In the genomic region with DNA sequence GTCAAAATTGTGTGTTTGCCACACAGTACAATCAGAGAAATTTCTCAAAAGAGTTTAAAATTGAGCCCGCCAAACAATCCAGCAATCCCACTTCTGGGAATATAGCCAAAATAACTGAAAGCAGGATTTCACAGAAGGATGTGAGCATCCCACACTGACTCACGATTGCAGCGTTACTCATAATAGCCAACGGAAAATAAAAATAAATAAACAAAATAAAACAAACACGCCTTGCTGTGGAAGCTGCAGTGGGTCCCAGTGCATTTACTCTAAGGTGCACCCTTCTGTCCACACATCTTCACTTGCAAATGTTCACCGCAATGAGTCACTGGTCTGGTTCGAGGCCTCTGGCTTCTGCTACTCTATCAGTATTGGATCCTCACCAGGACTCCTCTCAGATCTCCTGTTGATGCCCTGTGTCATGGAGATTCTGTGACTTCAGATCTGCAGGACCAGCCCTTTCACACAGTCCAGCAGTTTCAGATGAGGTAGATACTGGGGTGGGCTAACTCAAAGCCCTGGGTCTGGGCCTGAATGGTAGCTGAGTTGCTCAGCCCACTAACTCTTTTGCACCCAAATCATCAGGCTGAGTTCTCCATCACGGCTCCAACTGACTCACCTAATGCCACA, we compare ENCODE assay signal across 30 mouse cellular contexts. TPM values are rescaled to one million over a fixed set of nuclear protein-coding genes. Genes with fewer than 3 reads are reported as not detected.
DNase-seq lines count a peak whose midpoint lies in the region; ATAC-seq and TF ChIP-seq lines count a peak whose summit lies in the region.
"Had no signal": no experiment of that assay in that cellular context is flagged by ENCODE, and none has a peak within 500 bp of the region (broad histone marks: within the 10 kb centered on the region; RNA-seq: fewer than 3 reads in every experiment).

No protein-coding gene starts in this region.

- DNase-seq in embryonic facial prominence, embryonic 14.5 days (ENCODE audit: low spot score), result peak; percentile 67
- DNase-seq in embryonic facial prominence, embryonic 10.5 days (ENCODE audit: low spot score), result no peak
- DNase-seq in lung, embryonic 14.5 days, result peak; percentile 77
- DNase-seq in lung, postnatal 10 days, result no peak
- DNase-seq in fibroblast of lung, adult 2 months (ENCODE audit: low read depth), result peak; percentile 17
- DNase-seq in ovary, adult 18-20 months (ENCODE audit: low spot score), result no peak
- DNase-seq: cerebellum, adult 8-10 months; right cerebral cortex, postnatal 25 days; thymus, adult 2 months had no signal

- no peaks in the 10 kb centered on the region for H3K9me3 ChIP-seq in embryonic facial prominence, embryonic 14.5 days (ENCODE audit: control insufficient read depth, low read length)
- no peaks in the 10 kb centered on the region for H3K9me3 ChIP-seq in embryonic facial prominence, embryonic 10.5 days
- no peaks in the 10 kb centered on the region for H3K9me3 ChIP-seq in lung, embryonic 14.5 days (ENCODE audit: low read depth, low read length)
- H3K9me3 ChIP-seq: heart, embryonic 10.5 days; hindbrain, embryonic 13.5 days; kidney, embryonic 15.5 days; limb, embryonic 13.5 days; midbrain, embryonic 12.5 days; neural tube, embryonic 15.5 days; stomach, embryonic 15.5 days had no signal

- no peak overlapping the region for H3K27ac ChIP-seq in embryonic facial prominence, embryonic 14.5 days (replicated peaks; ENCODE audit: low read depth, low read length)
- H3K27ac ChIP-seq in embryonic facial prominence, embryonic 10.5 days (replicated peaks), result no peak overlapping the region
- no peak overlapping the region for H3K27ac ChIP-seq in lung, embryonic 14.5 days (ENCODE audit: low read depth)
- H3K27ac ChIP-seq: heart, embryonic 10.5 days; hindbrain, embryonic 13.5 days; kidney, embryonic 15.5 days; limb, embryonic 13.5 days; liver, embryonic 14.5 days; macrophage; midbrain, embryonic 12.5 days; neural tube, embryonic 15.5 days; stomach, embryonic 15.5 days had no signal

- 51% methylated on average over 8 of the region's 8 CpGs for WGBS in embryonic facial prominence, embryonic 14.5 days
- 89% methylated on average over 8 of the region's 8 CpGs for WGBS in embryonic facial prominence, embryonic 10.5 days
- 47% methylated on average over 8 of the region's 8 CpGs for WGBS in lung, embryonic 14.5 days

- no peaks in the 10 kb centered on the region for H3K36me3 ChIP-seq in embryonic facial prominence, embryonic 14.5 days (ENCODE audit: control insufficient read depth, insufficient read depth, low read length)
- no peaks in the 10 kb centered on the region for H3K36me3 ChIP-seq in embryonic facial prominence, embryonic 10.5 days (replicated peaks)
- H3K36me3 ChIP-seq in lung, embryonic 14.5 days (ENCODE audit: insufficient read depth), result no peaks in the 10 kb centered on the region
- no peaks in the 10 kb centered on the region for H3K36me3 ChIP-seq in C2C12 (ENCODE audit: control insufficient read depth, insufficient read depth)
- H3K36me3 ChIP-seq: heart, embryonic 10.5 days; hindbrain, embryonic 13.5 days; kidney, embryonic 15.5 days; limb, embryonic 13.5 days; midbrain, embryonic 12.5 days; neural tube, embryonic 15.5 days; stomach, embryonic 15.5 days had no signal

- no peaks in the 10 kb centered on the region for H3K27me3 ChIP-seq in embryonic facial prominence, embryonic 14.5 days (replicated peaks; ENCODE audit: control insufficient read depth, insufficient read depth, low read length)
- H3K27me3 ChIP-seq in embryonic facial prominence, embryonic 10.5 days (replicated peaks; ENCODE audit: low read depth, poor library complexity, severe bottlenecking), result no peaks in the 10 kb centered on the region
- no peaks in the 10 kb centered on the region for H3K27me3 ChIP-seq in lung, embryonic 14.5 days (ENCODE audit: insufficient read depth, low read length)
- H3K27me3 ChIP-seq in C2C12 (ENCODE audit: control insufficient read depth, insufficient read depth, insufficient read length), result no peaks in the 10 kb centered on the region
- H3K27me3 ChIP-seq: CH12.LX; hindbrain, embryonic 13.5 days; kidney, embryonic 15.5 days; limb, embryonic 13.5 days; midbrain, embryonic 12.5 days; neural tube, embryonic 15.5 days; stomach, embryonic 15.5 days had no signal

- H3K9ac ChIP-seq in embryonic facial prominence, embryonic 14.5 days (ENCODE audit: low read depth, low read length), result no peak overlapping the region
- no peak overlapping the region for H3K9ac ChIP-seq in lung, embryonic 14.5 days
- H3K9ac ChIP-seq: hindbrain, embryonic 13.5 days; kidney, embryonic 15.5 days; limb, embryonic 13.5 days; liver, embryonic 14.5 days; midbrain, embryonic 12.5 days; neural tube, embryonic 15.5 days; stomach, embryonic 15.5 days had no signal

- no peaks in the 10 kb centered on the region for H3K79me3 ChIP-seq in C2C12 (ENCODE audit: low read depth)

- no peaks in the 10 kb centered on the region for H3K79me2 ChIP-seq in C2C12 (ENCODE audit: control insufficient read depth, insufficient read depth)

- H3ac ChIP-seq in C2C12 (ENCODE audit: control insufficient read depth, insufficient read length, low read depth), result no peak overlapping the region

- no peaks in the 10 kb centered on the region for H3K4me1 ChIP-seq in embryonic facial prominence, embryonic 14.5 days (ENCODE audit: control insufficient read depth, insufficient read depth, low read length)
- H3K4me1 ChIP-seq in embryonic facial prominence, embryonic 10.5 days, result no peaks in the 10 kb centered on the region; the same call in 1 of the 2 replicates
- H3K4me1 ChIP-seq in lung, embryonic 14.5 days (ENCODE audit: insufficient read depth), result no peaks in the 10 kb centered on the region
- H3K4me1 ChIP-seq: heart, embryonic 10.5 days; hindbrain, embryonic 13.5 days; kidney, embryonic 15.5 days; midbrain, embryonic 12.5 days; neural tube, embryonic 15.5 days; stomach, embryonic 15.5 days had no signal

- no peak for ATAC-seq in embryonic facial prominence, embryonic 14.5 days (ENCODE audit: low read depth)
- peak; percentile 31; the same call in 1 of the 2 replicates for ATAC-seq in lung, embryonic 14.5 days (ENCODE audit: insufficient read depth)
- no peak for ATAC-seq in erythroid progenitor cell, adult 5-6 weeks (replicated peaks; ENCODE audit: low FRiP score, poor library complexity, severe bottlenecking)
- ATAC-seq: intestine, embryonic 16.5 days had no signal

- H3K4me3 ChIP-seq in embryonic facial prominence, embryonic 14.5 days (ENCODE audit: low read depth, low read length), result no peak overlapping the region
- H3K4me3 ChIP-seq in embryonic facial prominence, embryonic 10.5 days, result no peak overlapping the region
- H3K4me3 ChIP-seq in lung, embryonic 14.5 days (ENCODE audit: low read depth, low read length), result no peak overlapping the region
- no peak overlapping the region for H3K4me3 ChIP-seq in C2C12 (ENCODE audit: insufficient read depth, poor library complexity, severe bottlenecking)
- H3K4me3 ChIP-seq: heart, embryonic 10.5 days; hindbrain, embryonic 13.5 days; kidney, embryonic 15.5 days; limb, embryonic 13.5 days; midbrain, embryonic 12.5 days; neural tube, embryonic 15.5 days; stomach, embryonic 15.5 days had no signal

- no peak for TF ChIP-seq CTCF in lung, embryonic 14.5 days (IDR thresholded peaks at IDR 0.05; ENCODE audit: low read depth)
- no peak for TF ChIP-seq CTCF in C2C12 (IDR thresholded peaks at IDR 0.05; ENCODE audit: control insufficient read depth, insufficient read depth, insufficient read length)

- no peak overlapping the region for H3K4me2 ChIP-seq in embryonic facial prominence, embryonic 14.5 days (ENCODE audit: low read depth, low read length)
- H3K4me2 ChIP-seq in lung, embryonic 14.5 days, result no peak overlapping the region
- H3K4me2 ChIP-seq: hindbrain, embryonic 13.5 days; kidney, embryonic 15.5 days; limb, embryonic 13.5 days; midbrain, embryonic 12.5 days; neural tube, embryonic 15.5 days; stomach, embryonic 15.5 days had no signal

TF ChIP-seq in C2C12, 6 proteins besides CTCF, POLR2A, EP300 and RAD21:
- TF ChIP-seq MAX (IDR thresholded peaks at IDR 0.05), result no peak
- no peak for TF ChIP-seq USF1 (IDR thresholded peaks at IDR 0.05; ENCODE audit: low read depth)
- peak; percentile 33 for TF ChIP-seq CEBPB (IDR thresholded peaks at IDR 0.05; ENCODE audit: low read depth)
- TF ChIP-seq MYOD1 (IDR thresholded peaks at IDR 0.05; ENCODE audit: control insufficient read depth, insufficient read length, low read depth), result no peak
- TF ChIP-seq FOSL1 (IDR thresholded peaks at IDR 0.05; ENCODE audit: insufficient read depth, low read length, poor library complexity, severe bottlenecking), result peak; percentile 79
- no peak for TF ChIP-seq MYOG (IDR thresholded peaks at IDR 0.05; ENCODE audit: control insufficient read depth, extremely low read depth, insufficient read length)

RNA-seq across cellular contexts. Expression of a gene that starts 7.8 kb away (rescaled TPM):
- not detected in 2 replicates for polyA plus RNA-seq in embryonic facial prominence, embryonic 14.5 days (2014; fragmentation: Nextera tagmentation; extraction: Ambion mirVana)
- not detected in 2 replicates for polyA plus RNA-seq in embryonic facial prominence, embryonic 10.5 days (2016; fragmentation: Nextera tagmentation; extraction: Ambion mirVana)
- polyA plus RNA-seq in lung, embryonic 14.5 days (2014; fragmentation: Nextera tagmentation; extraction: Ambion mirVana), result not detected in 2 replicates
- not detected for polyA plus RNA-seq in C2C12 (2012; fragmentation: generic; extraction: Trizol)
- not detected in 2 replicates for total RNA-seq in erythroid progenitor cell, adult 5-6 weeks (2015; ENCODE audit: low replicate concordance)
- not detected in 2 replicates for total RNA-seq in erythroid progenitor cell, adult 5-6 weeks (2017; ENCODE audit: low replicate concordance)
- total RNA-seq: adrenal gland, adult 18-20 months; adrenal gland, postnatal 4 days; CH12.LX; gastrocnemius, adult 18-20 months; gastrocnemius, postnatal 4 days; layer of hippocampus, postnatal 10 days; MEL had no signal
- polyA plus RNA-seq: embryonic facial prominence, embryonic 11.5 days; heart, embryonic 10.5 days; hindbrain, embryonic 13.5 days; intestine, embryonic 16.5 days; kidney, embryonic 15.5 days; large intestine, adult 2 months; liver, embryonic 14.5 days; macrophage; midbrain, embryonic 12.5 days; neural tube, embryonic 15.5 days; stomach, embryonic 15.5 days; thymus, adult 2 months had no signal

RNA-seq across cellular contexts. Expression of a gene that starts 38.5 kb away (rescaled TPM):
- polyA plus RNA-seq in embryonic facial prominence, embryonic 14.5 days (2014; fragmentation: Nextera tagmentation; extraction: Ambion mirVana), result 13.2 and 15.2 TPM in 2 replicates
- 8.0 and 9.6 TPM in 2 replicates for polyA plus RNA-seq in embryonic facial prominence, embryonic 10.5 days (2016; fragmentation: Nextera tagmentation; extraction: Ambion mirVana)
- 9.5 and 9.9 TPM in 2 replicates for polyA plus RNA-seq in lung, embryonic 14.5 days (2014; fragmentation: Nextera tagmentation; extraction: Ambion mirVana)
- polyA plus RNA-seq in C2C12 (2012; fragmentation: generic; extraction: Trizol), result 4.1 TPM
- total RNA-seq in erythroid progenitor cell, adult 5-6 weeks (2015; ENCODE audit: low replicate concordance), result 1.7 and 4.7 TPM in 2 replicates
- 0.98 and 4.2 TPM in 2 replicates for total RNA-seq in erythroid progenitor cell, adult 5-6 weeks (2017; ENCODE audit: low replicate concordance)

Comparison
In these comparisons a context has a peak if more than half of its experiments do, and no peak if none do; other contexts are left out.
1. DNase-seq: peak in embryonic facial prominence, embryonic 14.5 days (single experiment), lung, embryonic 14.5 days (single experiment) and fibroblast of lung, adult 2 months (single experiment); none in embryonic facial prominence, embryonic 10.5 days (single experiment), lung, postnatal 10 days (single experiment) and ovary, adult 18-20 months (single experiment).